26 mouse cellular contexts compared by ENCODE assay signal in the genomic region with DNA sequence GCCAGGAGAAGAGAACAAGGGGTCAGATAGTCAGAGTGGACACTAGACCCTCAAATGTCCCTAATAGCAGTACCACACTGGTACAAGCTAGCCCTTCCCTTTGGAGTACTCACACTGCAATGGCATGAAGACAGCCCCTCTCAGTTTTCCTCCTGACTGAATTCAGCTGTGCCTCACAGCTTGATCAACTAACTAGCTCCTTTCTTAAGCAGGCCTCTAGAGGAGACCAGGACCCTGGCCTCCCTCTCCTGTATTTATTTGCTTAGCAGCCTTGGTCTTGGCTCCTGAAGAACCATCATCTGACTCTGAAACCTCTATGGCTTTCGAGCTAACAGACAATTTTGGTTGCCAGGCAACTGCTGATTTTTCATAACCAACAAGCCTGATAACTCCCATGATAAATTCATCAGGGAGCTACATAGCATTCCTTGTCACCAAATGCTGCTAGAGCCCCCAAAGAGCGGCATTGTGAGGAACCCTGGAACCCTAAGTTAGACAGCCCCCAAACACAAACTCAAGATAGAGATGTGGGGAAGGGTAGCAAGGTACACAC.
DNase-seq lines count a peak whose midpoint lies in the region; TF ChIP-seq lines count a peak whose summit lies in the region.
"Had no signal": no experiment of that assay in that cellular context is flagged by ENCODE, and none has a peak within 500 bp of the region (broad histone marks: within the 10 kb centered on the region; RNA-seq: fewer than 3 reads in every experiment).

No protein-coding gene starts in this region.

- intact Hi-C loops in heart, postnatal 25 days (cut with DNase I): no loop called here

- TF ChIP-seq POLR2A in brain, embryonic 14.5 days (IDR thresholded peaks at IDR 0.05; ENCODE audit: borderline replicate concordance, extremely low read depth, insufficient read depth, insufficient read length, poor library complexity, severe bottlenecking): no peak

- 76% methylated on average over 2 of the region's 2 CpGs for WGBS in heart, embryonic 10.5 days

- peak; percentile 55 for DNase-seq in heart, embryonic 10.5 days (ENCODE audit: low spot score)
- DNase-seq in heart, postnatal 25 days (ENCODE audit: low spot score): no peak
- peak; percentile 11 to 22 for DNase-seq in layer of hippocampus, adult 8-10 months (ENCODE audit: low spot score in 2 of 2)
- DNase-seq in layer of hippocampus, adult 9-10 months (ENCODE audit: low spot score): no peak
- DNase-seq in brain, embryonic 14.5 days (ENCODE audit: low read depth): peak; percentile 44
- DNase-seq in layer of hippocampus, postnatal 36 days: peak; percentile 16 to 20
- DNase-seq in cerebellum, postnatal 25 days: no peak
- DNase-seq: adrenal gland, postnatal 25 days; gastrocnemius, adult 2 months; gastrocnemius, postnatal 36 days; heart, adult 2 months; heart, postnatal 10 days; kidney, adult 18-20 months; kidney, postnatal 25 days; liver; lung, adult 2 months; lung, postnatal 10 days; thymus, adult 2 months; thymus, postnatal 36 days had no signal

- H3K4me1 ChIP-seq in heart, embryonic 10.5 days: no peaks in the 10 kb centered on the region
- H3K4me1 ChIP-seq: embryonic facial prominence, embryonic 10.5 days; embryonic facial prominence, embryonic 15.5 days; heart, embryonic 13.5 days; kidney, embryonic 15.5 days had no signal

- H3K36me3 ChIP-seq in heart, embryonic 10.5 days: no peaks in the 10 kb centered on the region
- H3K36me3 ChIP-seq: embryonic facial prominence, embryonic 10.5 days; embryonic facial prominence, embryonic 15.5 days; heart, embryonic 13.5 days; kidney, embryonic 15.5 days had no signal

- H3K27ac ChIP-seq in heart, embryonic 10.5 days: no peak overlapping the region
- H3K27ac ChIP-seq: embryonic facial prominence, embryonic 10.5 days; embryonic facial prominence, embryonic 15.5 days; forebrain, embryonic 13.5 days; gastrocnemius, adult 2 months; heart, adult 2 months; heart, embryonic 13.5 days; kidney, embryonic 15.5 days; liver, embryonic 14.5 days; macrophage had no signal

- no peaks in the 10 kb centered on the region for H3K27me3 ChIP-seq in heart, embryonic 10.5 days (ENCODE audit: insufficient read depth, poor library complexity, severe bottlenecking)
- H3K27me3 ChIP-seq: embryonic facial prominence, embryonic 15.5 days; forebrain, embryonic 13.5 days; heart, embryonic 13.5 days; kidney, embryonic 15.5 days had no signal

- no peak for TF ChIP-seq CTCF in brain, embryonic 14.5 days (IDR thresholded peaks at IDR 0.05; ENCODE audit: borderline replicate concordance, extremely low read depth, insufficient read depth, insufficient read length)

- no peaks in the 10 kb centered on the region for H3K9me3 ChIP-seq in heart, embryonic 10.5 days
- H3K9me3 ChIP-seq: embryonic facial prominence, embryonic 10.5 days; embryonic facial prominence, embryonic 15.5 days; forebrain, embryonic 13.5 days; kidney, embryonic 15.5 days had no signal

- no peak overlapping the region for H3K4me3 ChIP-seq in heart, embryonic 10.5 days
- H3K4me3 ChIP-seq: embryonic facial prominence, embryonic 10.5 days; embryonic facial prominence, embryonic 15.5 days; forebrain, embryonic 13.5 days; gastrocnemius, adult 2 months; heart, adult 2 months; heart, embryonic 13.5 days; kidney, embryonic 15.5 days had no signal

Comparison
In these comparisons a context has a peak if more than half of its experiments do, and no peak if none do; other contexts are left out.
1. DNase-seq: peak in heart, embryonic 10.5 days (single experiment), layer of hippocampus, adult 8-10 months (2 of 2), brain, embryonic 14.5 days (single experiment) and layer of hippocampus, postnatal 36 days (2 of 2); none in heart, postnatal 25 days (single experiment), layer of hippocampus, adult 9-10 months (single experiment) and cerebellum, postnatal 25 days (0 of 2).